Mouse (Mus musculus) testis, adult 2 months (tissue): ENCODE data around the gene Nlrc3. TPM values are rescaled to one million over a fixed set of nuclear protein-coding genes. Genes with fewer than 3 reads are reported as not detected.

ENCODE experiments used
- H3K27ac ChIP-seq: fragments of 200-500 bp; 2 replicates; pipeline ENCODE4 v1.5.1; 2012; ENCODE audit warnings: low read depth, low read length; ENCODE audit not compliant: control insufficient read depth, insufficient read depth
- H3K27me3 ChIP-seq: fragments of 200-500 bp; 2 replicates; pipeline ENCODE4 v1.6.1; 2012; ENCODE audit warnings: mild to moderate bottlenecking, low read length, moderate library complexity; ENCODE audit not compliant: control insufficient read depth, insufficient read depth
- H3K36me3 ChIP-seq: fragments of 200-500 bp; 2 replicates; pipeline ENCODE4 v1.6.1; 2012; ENCODE audit warnings: mild to moderate bottlenecking, low read length; ENCODE audit not compliant: control insufficient read depth, insufficient read depth
- H3K4me1 ChIP-seq: fragments of 200-500 bp; 2 replicates; pipeline ENCODE4 v1.6.1; 2012; ENCODE audit warnings: low read length; ENCODE audit not compliant: control insufficient read depth, insufficient read depth
- H3K4me3 ChIP-seq: fragments of 200-500 bp; 2 replicates; pipeline ENCODE4 v1.5.1; 2012; ENCODE audit warnings: low read depth, mild to moderate bottlenecking, low read length, moderate library complexity, mixed read lengths; ENCODE audit not compliant: control insufficient read depth
- CTCF ChIP-seq: fragments of 200-500 bp; IDR thresholded peaks from 2 replicates; pipeline ENCODE4 v1.5.1; 2012; ENCODE audit warnings: low read depth, mild to moderate bottlenecking, inconsistent platforms, low read length, moderate library complexity; ENCODE audit not compliant: control insufficient read depth, insufficient read depth, insufficient replicate concordance
- POLR2A ChIP-seq: fragments of 200-500 bp; IDR thresholded peaks from 2 replicates; pipeline ENCODE4 v1.6.1; 2012; ENCODE audit warnings: low read depth, mild to moderate bottlenecking, inconsistent platforms, low read length, moderate library complexity; ENCODE audit not compliant: control insufficient read depth
- polyA plus RNA-seq: library from polyadenylated mRNA; depleted of rRNA; stranded (reverse); fragments of >200 nt; gene quantifications from 2 replicates; pipeline ENCODE4 v1.2.3, GENCODE M21; 2012; rRNA removed

Gene Nlrc3
- polyA plus RNA-seq, 1 experiment = 0.80 TPM

- Histone ChIP-seq H3K4me3 (no peak overlapping the region), H3K27me3 (no peaks in the 10 kb centered on the region), H3K36me3 (peaks cover 1% of the 10 kb centered on the region; the same call in 1 of the 2 replicates), H3K27ac (no peak overlapping the region), H3K4me1 (peaks cover 3% of the 10 kb centered on the region; the same call in 1 of the 2 replicates)
- no peak for TF ChIP-seq CTCF
- TF ChIP-seq POLR2A = no peak
Measured at GRCm38 (mm10) chr16:3896553-3896952, 79.9 kb downstream of the Nlrc3 start.

- Histone ChIP-seq H3K36me3 (peaks cover 1% of the 10 kb centered on the region; the same call in 1 of the 2 replicates), H3K4me1 (peaks cover 3% of the 10 kb centered on the region; the same call in 1 of the 2 replicates), H3K4me3 (no peak overlapping the region), H3K27ac (no peak overlapping the region), H3K27me3 (no peaks in the 10 kb centered on the region)
- no peak for TF ChIP-seq POLR2A
- TF ChIP-seq CTCF = no peak
Measured at GRCm38 (mm10) chr16:3896046-3896445, 80.4 kb downstream of the Nlrc3 start.

GRCm38 (mm10) chr16:3895173-3895792, 81.1 kb downstream of the Nlrc3 start:
- H3K27ac ChIP-seq = peak overlapping the region; percentile 39
- no peak for TF ChIP-seq CTCF
- no peak overlapping the region for H3K4me3 ChIP-seq
- H3K27me3 ChIP-seq = no peaks in the 10 kb centered on the region
- H3K4me1 ChIP-seq = peaks cover 3% of the 10 kb centered on the region; the same call in 1 of the 2 replicates
- H3K36me3 ChIP-seq = peaks cover 1% of the 10 kb centered on the region; the same call in 1 of the 2 replicates

Other genes starting within 250 kb of the Nlrc3 start
- 11.1 and 11.7 TPM in 2 replicates for gene Zfp263, start 232.5 kb downstream of the Nlrc3 start, polyA plus RNA-seq
- not detected in 2 replicates for gene Olfr15, start 145.8 kb downstream of the Nlrc3 start, polyA plus RNA-seq
- gene Zfp174, start 129.4 kb downstream of the Nlrc3 start, polyA plus RNA-seq = 1.5 TPM in 2 replicates
- gene Naa60, start 104.3 kb downstream of the Nlrc3 start, polyA plus RNA-seq = 127 and 130 TPM in 2 replicates
- gene Zfp597, start 92.1 kb downstream of the Nlrc3 start, polyA plus RNA-seq = 11.2 and 14.3 TPM in 2 replicates
- 0.12 TPM in 1 of 2 replicates, not detected in the other for gene Gm20695, start 92.0 kb downstream of the Nlrc3 start, polyA plus RNA-seq
- 364 and 366 TPM in 2 replicates for gene 1700037C18Rik, start 67.9 kb downstream of the Nlrc3 start, polyA plus RNA-seq
- gene Cluap1, start 67.8 kb downstream of the Nlrc3 start, polyA plus RNA-seq = 26.2 and 29.4 TPM in 2 replicates
- 175 and 188 TPM in 2 replicates for gene Slx4, start 27.1 kb upstream of the Nlrc3 start, polyA plus RNA-seq
- 0.14 and 0.17 TPM in 2 replicates for gene Dnase1, start 60.3 kb upstream of the Nlrc3 start, polyA plus RNA-seq
- gene Trap1, start 101.2 kb upstream of the Nlrc3 start, polyA plus RNA-seq = 70.0 and 72.4 TPM in 2 replicates
- gene Crebbp, start 237.4 kb upstream of the Nlrc3 start, polyA plus RNA-seq = 14.0 and 15.0 TPM in 2 replicates